Mouse (Mus musculus) spleen, adult 2 months (tissue): Measurements from ENCODE around the gene Cc2d2a. TPM values are rescaled to one million over a fixed set of nuclear protein-coding genes. Genes with fewer than 3 reads are reported as not detected.

Experiments used
- DNase-seq, 2 experiments: peaks; one replicate each; pipeline versions ENCODE4 v3.0.0 to v3.0.0-alpha.2; 2012 to 2021; ENCODE audit warnings: low spot score in 2 of 2, low read depth in 1 of 2
- H3K27ac ChIP-seq: fragments of 200-500 bp; 2 replicates; pipeline ENCODE4 v1.5.1; 2012; ENCODE audit warnings: low read length, inconsistent platforms; ENCODE audit not compliant: insufficient read depth
- H3K27me3 ChIP-seq: fragments of 200-500 bp; 2 replicates; pipeline ENCODE4 v1.6.1; 2012; ENCODE audit warnings: mild to moderate bottlenecking, moderate library complexity, low read length, inconsistent platforms; ENCODE audit not compliant: control insufficient read depth, insufficient read depth
- H3K36me3 ChIP-seq: fragments of 200-500 bp; 2 replicates; pipeline ENCODE4 v1.6.1; 2012; ENCODE audit warnings: mild to moderate bottlenecking, low read length, inconsistent platforms; ENCODE audit not compliant: control insufficient read depth, insufficient read depth
- H3K4me1 ChIP-seq: fragments of 200-500 bp; 2 replicates; pipeline ENCODE4 v1.6.1; 2011; ENCODE audit warnings: inconsistent platforms; ENCODE audit not compliant: control insufficient read depth, insufficient read depth, insufficient read length
- H3K4me3 ChIP-seq: fragments of 200-500 bp; 2 replicates; pipeline ENCODE4 v1.5.1; 2011; ENCODE audit warnings: mild to moderate bottlenecking, inconsistent platforms; ENCODE audit not compliant: insufficient read depth, insufficient read length; ENCODE audit errors: extremely low read depth
- CTCF ChIP-seq: fragments of 200-500 bp; IDR thresholded peaks from 2 replicates; pipeline ENCODE4 v1.5.1; 2011; ENCODE audit warnings: mild to moderate bottlenecking, inconsistent platforms; ENCODE audit not compliant: insufficient read depth, insufficient read length, insufficient replicate concordance; ENCODE audit errors: extremely low read depth
- POLR2A ChIP-seq: fragments of 200-500 bp; IDR thresholded peaks from 2 replicates; pipeline ENCODE4 v1.6.1; 2011; ENCODE audit warnings: low read depth, low read length, inconsistent platforms
- WGBS: fragments of 180-500 bp; shearing (Covaris S2); methylation state at CpG from one replicate; pipeline ENCODE4 v1.1.7; 2018; 5-methylcytosine and 5-hydroxymethylcytosine counted together
- polyA plus RNA-seq: library from polyadenylated mRNA; depleted of rRNA; stranded (reverse); fragments of >200 nt; gene quantifications from 2 replicates; pipeline ENCODE4 v1.2.3, GENCODE M21; 2012

Cc2d2a gene
- polyA plus RNA-seq, 1 experiment = 0.58 TPM

- Histone ChIP-seq H3K27me3 (no peaks in the 10 kb centered on the region), H3K4me3 (no peak overlapping the region), H3K4me1 (peaks cover 8% of the 10 kb centered on the region), H3K36me3 (peaks cover 5% of the 10 kb centered on the region), H3K27ac (peak overlapping the region; percentile 40)
- 25% methylated on average over 3 of the region's 3 CpGs for WGBS
- no peak for DNase-seq
- TF ChIP-seq CTCF (no peak), POLR2A (no peak)
These were observed 108.6 kb downstream of the Cc2d2a start for GRCm38 (mm10) chr5:43770618-43771354.

DNA sequence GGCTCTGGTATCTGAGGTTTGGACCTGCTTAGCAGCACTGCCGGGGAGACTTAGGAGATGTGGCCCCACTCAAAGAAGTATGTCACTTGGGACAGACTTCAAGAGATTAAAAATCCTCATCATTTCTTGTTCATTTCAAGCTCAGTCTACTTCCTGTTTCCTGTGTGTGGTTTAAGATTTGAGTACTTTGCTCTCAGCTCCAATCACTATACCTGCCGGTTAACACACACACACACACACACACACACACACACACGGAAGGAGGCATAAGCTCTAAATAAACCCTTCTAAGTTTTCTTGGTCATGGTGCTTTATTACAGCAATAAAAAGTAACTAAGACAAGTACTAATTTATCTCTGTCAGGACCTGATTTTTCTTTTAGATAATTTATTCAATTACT lies 109.4 kb downstream of the Cc2d2a start:
- no peak overlapping the region for H3K4me3 ChIP-seq
- WGBS = 26% methylated on average over 3 of the region's 3 CpGs
- TF ChIP-seq CTCF (no peak), POLR2A (no peak)
- peaks cover 5% of the 10 kb centered on the region for H3K36me3 ChIP-seq
- peak overlapping the region; percentile 70 for H3K27ac ChIP-seq
- H3K27me3 ChIP-seq = no peaks in the 10 kb centered on the region
- DNase-seq = peak; percentile 41 to 43
- peaks cover 8% of the 10 kb centered on the region for H3K4me1 ChIP-seq

GRCm38 (mm10) chr5:43776407-43776806 lies 114.3 kb downstream of the Cc2d2a start:
- no peak for DNase-seq
- H3K27ac ChIP-seq = no peak overlapping the region
- peaks cover 11% of the 10 kb centered on the region for H3K4me1 ChIP-seq
- no peak for TF ChIP-seq POLR2A
- TF ChIP-seq CTCF = no peak
- no peaks in the 10 kb centered on the region for H3K36me3 ChIP-seq
- no peaks in the 10 kb centered on the region for H3K27me3 ChIP-seq
- no peak overlapping the region for H3K4me3 ChIP-seq

DNA sequence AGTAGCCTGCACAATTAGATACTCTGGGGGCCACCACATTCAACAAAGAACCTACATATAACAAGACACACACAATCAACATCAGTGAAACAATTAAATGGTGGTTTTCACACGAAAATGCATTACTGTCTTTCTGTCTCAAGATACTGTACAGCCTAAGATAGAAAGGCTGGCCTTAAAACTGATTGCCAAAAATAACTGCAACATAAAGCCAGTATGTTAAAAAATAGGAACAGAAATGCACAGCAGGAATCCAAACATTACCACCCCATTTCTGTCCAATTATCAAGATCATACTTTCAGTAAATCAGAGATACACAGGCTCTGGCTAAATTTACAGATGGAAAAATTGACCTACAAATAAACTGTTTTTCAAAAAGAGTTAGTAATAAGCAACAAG lies 114.8 kb downstream of the Cc2d2a start:
- TF ChIP-seq POLR2A (no peak), CTCF (no peak)
- H3K27ac ChIP-seq = no peak overlapping the region
- 52% methylated on average over 1 of the region's 1 CpGs for WGBS
- no peak overlapping the region for H3K4me3 ChIP-seq
- H3K36me3 ChIP-seq = no peaks in the 10 kb centered on the region
- H3K4me1 ChIP-seq = peaks cover 8% of the 10 kb centered on the region; the same call in 1 of the 2 replicates
- H3K27me3 ChIP-seq = no peaks in the 10 kb centered on the region
- no peak for DNase-seq

GRCm38 (mm10) chr5:43778583-43778982 lies 116.4 kb downstream of the Cc2d2a start:
- Histone ChIP-seq H3K36me3 (no peaks in the 10 kb centered on the region), H3K4me1 (peaks cover 11% of the 10 kb centered on the region; the same call in 1 of the 2 replicates), H3K27ac (no peak overlapping the region), H3K4me3 (no peak overlapping the region), H3K27me3 (no peaks in the 10 kb centered on the region)
- WGBS = 84% methylated on average over 3 of the region's 3 CpGs
- no peak for DNase-seq
- no peak for TF ChIP-seq POLR2A
- TF ChIP-seq CTCF = no peak

GRCm38 (mm10) chr5:43781423-43781976 lies 119.4 kb downstream of the Cc2d2a start:
- DNase-seq = peak in 1 of 2 experiments; percentile 34
- H3K27ac ChIP-seq = peak overlapping the region; percentile 93
- H3K4me3 ChIP-seq = peak overlapping the region; percentile 97
- under 1% methylated on average over 56 of the region's 61 CpGs for WGBS
- no peaks in the 10 kb centered on the region for H3K27me3 ChIP-seq
- H3K36me3 ChIP-seq = no peaks in the 10 kb centered on the region
- TF ChIP-seq CTCF = no peak
- TF ChIP-seq POLR2A = no peak
- H3K4me1 ChIP-seq = peaks cover 11% of the 10 kb centered on the region; the same call in 1 of the 2 replicates
